Mouse (Mus musculus): ENCODE measurements around the gene Pappa2.

Pappa2 gene

GRCm38 (mm10) chr1:158980390-158980789 is at the start of gene Pappa2:
Gene Pappa2, minus strand, starts transcription at chr1:158980490.
- DNase-seq (ENCODE audit: extremely low read depth, low read depth, low spot score) = no peak

GRCm38 (mm10) chr1:159029106-159029505 is 48.8 kb upstream of the Pappa2 start:
- DNase-seq (ENCODE audit: extremely low read depth, low read depth, low spot score) = no peak

GRCm38 (mm10) chr1:159014940-159015660 is 34.8 kb upstream of the Pappa2 start:
- DNase-seq (ENCODE audit: extremely low read depth, low read depth, low spot score) = no peak

- DNase-seq (ENCODE audit: extremely low read depth, low read depth, low spot score) = no peak
Measured at GRCm38 (mm10) chr1:158987042-158987441, 6.8 kb upstream of the Pappa2 start.

GRCm38 (mm10) chr1:158962340-158962739 is 17.9 kb downstream of the Pappa2 start:
- no peak for DNase-seq (ENCODE audit: extremely low read depth, low read depth, low spot score)

GRCm38 (mm10) chr1:158960984-158961383 is 19.3 kb downstream of the Pappa2 start:
- DNase-seq (ENCODE audit: extremely low read depth, low read depth, low spot score) = no peak

- no peak for DNase-seq (ENCODE audit: extremely low read depth, low read depth, low spot score)
Measured at GRCm38 (mm10) chr1:158960549-158960948, 19.7 kb downstream of the Pappa2 start.

GRCm38 (mm10) chr1:158956361-158956760 is 23.9 kb downstream of the Pappa2 start:
- no peak for DNase-seq (ENCODE audit: extremely low read depth, low read depth, low spot score)

- DNase-seq (ENCODE audit: extremely low read depth, low read depth, low spot score) = no peak
Measured at GRCm38 (mm10) chr1:158954785-158955184, 25.5 kb downstream of the Pappa2 start.

GRCm38 (mm10) chr1:158953479-158954207 is 26.6 kb downstream of the Pappa2 start:
- no peak for DNase-seq (ENCODE audit: extremely low read depth, low read depth, low spot score)

- DNase-seq (ENCODE audit: extremely low read depth, low read depth, low spot score) = no peak
Measured at GRCm38 (mm10) chr1:158949041-158949440, 31.2 kb downstream of the Pappa2 start.

GRCm38 (mm10) chr1:158947981-158948735 is 32.1 kb downstream of the Pappa2 start:
- DNase-seq (ENCODE audit: extremely low read depth, low read depth, low spot score) = no peak

- DNase-seq (ENCODE audit: extremely low read depth, low read depth, low spot score) = no peak
Measured at GRCm38 (mm10) chr1:158944936-158945335, 35.4 kb downstream of the Pappa2 start.

- DNase-seq (ENCODE audit: extremely low read depth, low read depth, low spot score) = no peak
Measured at GRCm38 (mm10) chr1:158942864-158943263, 37.4 kb downstream of the Pappa2 start.

- DNase-seq (ENCODE audit: extremely low read depth, low read depth, low spot score) = no peak
Measured at GRCm38 (mm10) chr1:158940966-158941365, 39.3 kb downstream of the Pappa2 start.

- DNase-seq (ENCODE audit: extremely low read depth, low read depth, low spot score) = no peak
Measured at GRCm38 (mm10) chr1:158934447-158934846, 45.8 kb downstream of the Pappa2 start.

- no peak for DNase-seq (ENCODE audit: extremely low read depth, low read depth, low spot score)
Measured at GRCm38 (mm10) chr1:158931202-158931827, 49.0 kb downstream of the Pappa2 start.

GRCm38 (mm10) chr1:158929369-158929768 is 50.9 kb downstream of the Pappa2 start:
- DNase-seq (ENCODE audit: extremely low read depth, low read depth, low spot score) = no peak

- no peak for DNase-seq (ENCODE audit: extremely low read depth, low read depth, low spot score)
Measured at GRCm38 (mm10) chr1:158920451-158920850, 59.8 kb downstream of the Pappa2 start.

- DNase-seq (ENCODE audit: extremely low read depth, low read depth, low spot score) = no peak
Measured at GRCm38 (mm10) chr1:158918890-158919289, 61.4 kb downstream of the Pappa2 start.

GRCm38 (mm10) chr1:158917067-158917466 is 63.2 kb downstream of the Pappa2 start:
- DNase-seq (ENCODE audit: extremely low read depth, low read depth, low spot score) = peak; percentile 73

All from fat pad, adult 2 months (tissue).